Mouse (Mus musculus): ENCODE data around the gene Sh2d6.
A peak's percentile ranks its signal among the peaks of the same experiment; 100 is the strongest.
"Not testable (repeated sequence)": the region's sequence is repeated elsewhere in the genome, so short reads cannot be mapped to it uniquely, and the experiment has no call there.

Gene Sh2d6

GRCm38 (mm10) chr6:72492892-72493291 is 28.6 kb downstream of the Sh2d6 start:
- DNase-seq = no peak

- no peak for DNase-seq
Measured at GRCm38 (mm10) chr6:72491151-72491550, 30.4 kb downstream of the Sh2d6 start.

- no peak for DNase-seq
Measured at GRCm38 (mm10) chr6:72489534-72489933, 32.0 kb downstream of the Sh2d6 start.

GRCm38 (mm10) chr6:72488850-72489249 is 32.7 kb downstream of the Sh2d6 start:
- no peak for DNase-seq

- no peak for DNase-seq
Measured at GRCm38 (mm10) chr6:72487282-72487681, 34.2 kb downstream of the Sh2d6 start.

GRCm38 (mm10) chr6:72486307-72486706 is 35.2 kb downstream of the Sh2d6 start:
- DNase-seq = no peak

GRCm38 (mm10) chr6:72484887-72485286 is 36.6 kb downstream of the Sh2d6 start:
- DNase-seq = no peak

GRCm38 (mm10) chr6:72482156-72482555 is 39.4 kb downstream of the Sh2d6 start:
- no peak for DNase-seq

GRCm38 (mm10) chr6:72480422-72480702 is 41.1 kb downstream of the Sh2d6 start:
- DNase-seq = no peak

- DNase-seq = no peak
Measured at GRCm38 (mm10) chr6:72479645-72480421, 41.7 kb downstream of the Sh2d6 start.

GRCm38 (mm10) chr6:72478691-72479090 is 42.8 kb downstream of the Sh2d6 start:
- not testable (repeated sequence) for DNase-seq

- no peak for DNase-seq
Measured at GRCm38 (mm10) chr6:72477621-72478020, 43.9 kb downstream of the Sh2d6 start.

- no peak for DNase-seq
Measured at GRCm38 (mm10) chr6:72476836-72477235, 44.7 kb downstream of the Sh2d6 start.

- DNase-seq = no peak
Measured at GRCm38 (mm10) chr6:72475221-72475985, 46.1 kb downstream of the Sh2d6 start.

- DNase-seq = peak; percentile 51
Measured at GRCm38 (mm10) chr6:72473264-72474041, 48.1 kb downstream of the Sh2d6 start.

GRCm38 (mm10) chr6:72466171-72466570 is 55.3 kb downstream of the Sh2d6 start:
- DNase-seq = no peak

GRCm38 (mm10) chr6:72465361-72466157 is 55.9 kb downstream of the Sh2d6 start:
- DNase-seq = no peak
